Mouse (Mus musculus) layer of hippocampus, adult 8-10 months (tissue): ENCODE results near the gene Kcnj11. TPM values are rescaled to one million over a fixed set of nuclear protein-coding genes. Genes with fewer than 3 reads are reported as not detected.

Experiments
- DNase-seq, 2 experiments: peaks; one replicate each; pipeline ENCODE4 v3.0.0; 2022; ENCODE audit warnings: low spot score in 2 of 2
- total RNA-seq, 4 experiments: library from RNA; stranded (reverse); gene quantifications; 2 replicates each; pipeline ENCODE4 v1.2.4; 2022

Kcnj11 gene
- total RNA-seq, 4 experiments from 2014 or later = 30.2 to 36.4 (median 33.9) TPM

- no peak for DNase-seq
Measured at GRCm38 (mm10) chr7:46049981-46050380, 50.6 kb downstream of the Kcnj11 start.

- no peak for DNase-seq
Measured at GRCm38 (mm10) chr7:46047873-46048562, 52.5 kb downstream of the Kcnj11 start.

GRCm38 (mm10) chr7:46045882-46046281 is 54.7 kb downstream of the Kcnj11 start:
- DNase-seq = no peak

GRCm38 (mm10) chr7:46044106-46044505 is 56.5 kb downstream of the Kcnj11 start:
- DNase-seq = no peak

Other genes starting within 250 kb of the Kcnj11 start
- 10 to 100 TPM; 72.8 to 86.3 (median 79.1) TPM for gene Kdelr1, start 228.0 kb downstream of the Kcnj11 start, total RNA-seq
- 10 to 100 TPM in 2 of 4 experiments, 1 to 10 TPM in 2; 8.6 to 11.1 (median 10.1) TPM for gene Grin2d, start 222.4 kb downstream of the Kcnj11 start, total RNA-seq
- gene Syngr4, start 204.1 kb downstream of the Kcnj11 start, total RNA-seq = under 1 TPM in 1 of 4 experiments, not detected in 3; 0.64 TPM
- 10 to 100 TPM; 19.8 to 24.1 (median 21.2) TPM for gene Tmem143, start 203.8 kb downstream of the Kcnj11 start, total RNA-seq
- 1 to 10 TPM; 2.6 to 6.3 (median 6.2) TPM for gene Emp3, start 179.4 kb downstream of the Kcnj11 start, total RNA-seq
- gene Ccdc114, start 176.7 kb downstream of the Kcnj11 start, total RNA-seq = 1 to 10 TPM; 3.7 to 5.4 (median 4.5) TPM
- 1 to 10 TPM; 1.8 to 3.5 (median 2.6) TPM for gene Abcc6, start 70.5 kb downstream of the Kcnj11 start, total RNA-seq
- 100 to 1,000 TPM in 3 of 4 experiments, 10 to 100 TPM in 1; 96.7 to 108 (median 105) TPM for gene Nomo1, start 67.1 kb downstream of the Kcnj11 start, total RNA-seq
- 10 to 100 TPM; 39.0 to 52.6 (median 45.1) TPM for gene Abcc8, start 79.3 kb upstream of the Kcnj11 start, total RNA-seq
- gene Ush1c, start 137.7 kb upstream of the Kcnj11 start, total RNA-seq = under 1 TPM; 0.16 to 0.74 (median 0.25) TPM
- gene Otog, start 140.2 kb upstream of the Kcnj11 start, total RNA-seq = under 1 TPM in 3 of 4 experiments, not detected in 1; 0.19 to 0.27 (median 0.23) TPM